Mouse (Mus musculus): ENCODE results near the gene Gm47995. TPM values are rescaled to one million over a fixed set of nuclear protein-coding genes. Genes with fewer than 3 reads are reported as not detected.

Gene Gm47995
- polyA plus RNA-seq, 1 experiment from 2014 or later, result not detected

DNA sequence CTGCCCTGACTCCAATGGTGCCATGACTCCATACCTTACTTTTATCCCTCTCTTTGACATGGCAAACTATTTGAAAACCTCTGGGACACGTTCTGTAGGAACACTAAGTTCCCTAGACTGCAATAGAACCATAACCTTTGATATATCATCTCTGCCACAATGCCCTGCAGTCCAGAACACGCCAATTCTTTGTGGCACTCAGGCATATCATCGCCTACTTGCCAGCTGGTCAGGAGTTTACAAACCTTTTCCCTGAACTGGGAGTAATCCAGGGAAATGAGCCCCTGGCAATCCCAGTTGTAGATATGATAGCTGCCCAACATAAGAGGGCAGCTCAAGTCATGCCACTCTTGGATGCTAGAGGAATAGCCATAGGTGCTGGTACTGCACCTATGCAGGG, 34.1 kb downstream of the Gm47995 start:
- no peak overlapping the region for H3K4me3 ChIP-seq (ENCODE audit: low read depth, low read length)
- H3K9me3 ChIP-seq (ENCODE audit: control insufficient read depth, low read length), result no peaks in the 10 kb centered on the region
- DNase-seq (ENCODE audit: low spot score) (no peak), ATAC-seq (ENCODE audit: insufficient read depth, low FRiP score, low TSS enrichment) (no peak)
- WGBS, result 85% methylated on average over 3 of the region's 3 CpGs
- H3K27me3 ChIP-seq (ENCODE audit: control insufficient read depth, insufficient read depth, low read length), result no peaks in the 10 kb centered on the region
- H3K4me2 ChIP-seq (ENCODE audit: low read depth), result no peak overlapping the region
- no peak overlapping the region for H3K27ac ChIP-seq (ENCODE audit: low read depth, low read length)
- H3K36me3 ChIP-seq (ENCODE audit: control insufficient read depth, insufficient read depth, low read length), result no peaks in the 10 kb centered on the region
- no peak overlapping the region for H3K9ac ChIP-seq (ENCODE audit: low read length)
- no peaks in the 10 kb centered on the region for H3K4me1 ChIP-seq (ENCODE audit: control insufficient read depth, insufficient read depth, low read length)

DNA sequence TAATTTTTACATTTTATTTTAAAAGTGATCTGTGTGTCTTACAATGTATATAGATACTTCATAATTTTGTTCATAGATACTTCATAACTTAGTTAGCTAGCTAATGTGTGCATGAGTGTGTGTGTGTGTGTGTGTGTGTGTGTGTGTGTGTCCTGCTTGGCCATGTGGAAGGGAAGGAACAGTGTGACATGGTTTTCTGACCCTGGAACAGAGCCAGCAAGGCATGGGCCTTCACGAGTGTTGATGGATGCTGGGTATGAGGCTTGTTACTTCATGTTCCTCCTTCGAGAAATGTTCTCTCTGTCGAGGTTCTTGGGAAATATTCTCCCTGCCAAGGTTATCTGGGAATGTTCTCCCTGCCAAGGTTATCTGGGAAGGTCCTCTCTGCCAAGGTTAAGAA, 35.5 kb downstream of the Gm47995 start:
- Histone ChIP-seq H3K27me3 (ENCODE audit: control insufficient read depth, insufficient read depth, low read length) (no peaks in the 10 kb centered on the region), H3K4me2 (ENCODE audit: low read depth) (no peak overlapping the region), H3K27ac (ENCODE audit: low read depth, low read length) (no peak overlapping the region), H3K4me3 (ENCODE audit: low read depth, low read length) (no peak overlapping the region), H3K4me1 (ENCODE audit: control insufficient read depth, insufficient read depth, low read length) (no peaks in the 10 kb centered on the region), H3K9me3 (ENCODE audit: control insufficient read depth, low read length) (no peaks in the 10 kb centered on the region), H3K36me3 (ENCODE audit: control insufficient read depth, insufficient read depth, low read length) (no peaks in the 10 kb centered on the region), H3K9ac (ENCODE audit: low read length) (no peak overlapping the region)
- 85% methylated on average over 3 of the region's 3 CpGs for WGBS
- DNase-seq (ENCODE audit: low spot score) (no peak), ATAC-seq (ENCODE audit: insufficient read depth, low FRiP score, low TSS enrichment) (no peak)

GRCm38 (mm10) chr1:151235574-151235973, 37.3 kb downstream of the Gm47995 start:
- DNase-seq (ENCODE audit: low spot score) (no peak), ATAC-seq (ENCODE audit: insufficient read depth, low FRiP score, low TSS enrichment) (no peak)
- Histone ChIP-seq H3K9ac (ENCODE audit: low read length) (no peak overlapping the region), H3K27me3 (ENCODE audit: control insufficient read depth, insufficient read depth, low read length) (no peaks in the 10 kb centered on the region), H3K4me3 (ENCODE audit: low read depth, low read length) (no peak overlapping the region), H3K9me3 (ENCODE audit: control insufficient read depth, low read length) (no peaks in the 10 kb centered on the region), H3K4me1 (ENCODE audit: control insufficient read depth, insufficient read depth, low read length) (no peaks in the 10 kb centered on the region), H3K27ac (ENCODE audit: low read depth, low read length) (no peak overlapping the region), H3K36me3 (ENCODE audit: control insufficient read depth, insufficient read depth, low read length) (no peaks in the 10 kb centered on the region), H3K4me2 (ENCODE audit: low read depth) (no peak overlapping the region)
- WGBS, result 29% methylated on average over 2 of the region's 2 CpGs

DNA sequence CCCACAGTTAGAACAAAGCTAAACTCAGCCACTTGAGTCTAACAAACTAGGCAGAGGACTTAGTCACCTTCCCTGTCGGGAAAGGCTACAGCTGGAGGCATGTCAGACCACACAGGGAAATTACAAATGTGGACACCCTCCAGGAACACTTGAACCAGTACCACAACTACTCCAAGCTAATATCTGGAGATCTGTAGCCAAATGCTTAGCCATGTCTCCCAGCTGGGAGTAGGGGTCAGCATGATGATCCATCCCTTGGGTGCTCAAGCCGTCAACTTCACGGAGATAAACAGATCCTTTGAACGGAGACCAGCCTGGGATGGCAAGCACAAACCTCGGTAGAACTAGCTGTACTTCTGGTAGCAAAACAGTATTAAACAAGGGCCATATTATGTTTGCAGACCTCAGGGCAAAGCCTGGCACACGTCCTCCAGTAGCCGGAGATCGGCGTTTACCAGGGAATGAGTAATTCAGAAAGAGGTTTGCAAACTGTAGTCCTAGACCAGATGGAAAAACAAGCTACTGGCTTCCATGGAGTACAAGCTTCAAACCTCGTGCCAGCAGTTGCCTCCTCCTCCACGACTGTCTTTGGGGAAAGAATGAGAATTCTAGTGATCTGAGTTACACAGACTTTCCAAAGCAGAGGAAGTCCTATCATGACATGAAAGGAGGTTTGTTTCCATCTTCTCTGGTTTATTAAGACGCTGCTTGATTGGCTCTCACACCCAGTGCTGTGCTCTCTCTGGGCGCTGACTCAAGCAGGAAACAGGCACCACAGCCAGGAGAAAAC, 38.1 kb downstream of the Gm47995 start:
- DNase-seq (ENCODE audit: low spot score) (no peak), ATAC-seq (ENCODE audit: insufficient read depth, low FRiP score, low TSS enrichment) (no peak)
- no peak overlapping the region for H3K27ac ChIP-seq (ENCODE audit: low read depth, low read length)
- no peaks in the 10 kb centered on the region for H3K27me3 ChIP-seq (ENCODE audit: control insufficient read depth, insufficient read depth, low read length)
- WGBS, result 78% methylated on average over 13 of the region's 13 CpGs
- H3K9ac ChIP-seq (ENCODE audit: low read length), result no peak overlapping the region
- H3K9me3 ChIP-seq (ENCODE audit: control insufficient read depth, low read length), result no peaks in the 10 kb centered on the region
- no peaks in the 10 kb centered on the region for H3K4me1 ChIP-seq (ENCODE audit: control insufficient read depth, insufficient read depth, low read length)
- no peak overlapping the region for H3K4me3 ChIP-seq (ENCODE audit: low read depth, low read length)
- H3K4me2 ChIP-seq (ENCODE audit: low read depth), result no peak overlapping the region
- no peaks in the 10 kb centered on the region for H3K36me3 ChIP-seq (ENCODE audit: control insufficient read depth, insufficient read depth, low read length)

DNA sequence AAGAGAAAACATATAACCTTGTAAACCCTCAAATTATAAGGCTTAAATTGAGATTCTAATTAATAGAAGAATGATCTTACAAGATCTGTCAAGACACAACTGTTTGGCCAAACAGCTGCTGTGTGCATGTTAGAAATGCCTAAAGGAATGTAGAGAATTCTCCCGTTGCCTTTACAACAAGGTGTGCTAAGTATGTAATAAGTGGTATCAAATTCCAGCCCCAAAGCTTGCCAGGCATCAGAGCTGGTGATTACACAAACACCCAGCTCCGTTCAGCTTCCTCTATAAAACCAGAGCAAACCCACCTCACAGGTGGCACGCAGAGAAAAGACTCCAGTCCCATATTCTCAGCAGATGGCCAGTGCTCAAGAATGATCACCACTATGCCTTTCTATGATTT, 39.5 kb downstream of the Gm47995 start:
- Histone ChIP-seq H3K9me3 (ENCODE audit: control insufficient read depth, low read length) (no peaks in the 10 kb centered on the region), H3K4me2 (ENCODE audit: low read depth) (no peak overlapping the region), H3K27me3 (ENCODE audit: control insufficient read depth, insufficient read depth, low read length) (no peaks in the 10 kb centered on the region), H3K36me3 (ENCODE audit: control insufficient read depth, insufficient read depth, low read length) (no peaks in the 10 kb centered on the region), H3K4me3 (ENCODE audit: low read depth, low read length) (no peak overlapping the region), H3K27ac (ENCODE audit: low read depth, low read length) (no peak overlapping the region), H3K9ac (ENCODE audit: low read length) (no peak overlapping the region), H3K4me1 (ENCODE audit: control insufficient read depth, insufficient read depth, low read length) (no peaks in the 10 kb centered on the region)
- ATAC-seq (ENCODE audit: insufficient read depth, low FRiP score, low TSS enrichment) (no peak), DNase-seq (ENCODE audit: low spot score) (no peak)
- 80% methylated on average over 3 of the region's 3 CpGs for WGBS

DNA sequence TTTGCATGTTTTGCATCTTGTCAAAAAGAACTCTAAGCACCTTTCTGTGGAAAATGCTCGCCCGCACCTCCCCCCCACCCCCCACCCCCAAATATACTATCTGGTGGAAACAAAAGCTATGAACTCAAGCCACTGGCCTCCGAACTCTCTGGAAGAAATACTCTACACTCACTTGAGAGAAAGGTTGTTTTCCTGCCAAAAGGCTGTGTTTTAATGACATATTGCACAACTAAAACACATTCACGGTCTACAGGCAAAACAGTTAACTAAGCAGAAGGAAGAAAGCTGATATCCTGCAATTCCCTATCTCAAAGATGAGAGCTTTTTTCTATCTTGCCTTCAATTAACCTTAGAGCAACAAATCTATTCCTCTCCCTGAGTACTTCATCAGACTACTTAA, 45.1 kb downstream of the Gm47995 start:
- WGBS, result 91% methylated on average over 4 of the region's 4 CpGs
- Histone ChIP-seq H3K4me1 (ENCODE audit: control insufficient read depth, insufficient read depth, low read length) (no peaks in the 10 kb centered on the region), H3K4me2 (ENCODE audit: low read depth) (no peak overlapping the region), H3K27ac (ENCODE audit: low read depth, low read length) (no peak overlapping the region), H3K9ac (ENCODE audit: low read length) (no peak overlapping the region), H3K9me3 (ENCODE audit: control insufficient read depth, low read length) (no peaks in the 10 kb centered on the region), H3K36me3 (ENCODE audit: control insufficient read depth, insufficient read depth, low read length) (no peaks in the 10 kb centered on the region), H3K27me3 (ENCODE audit: control insufficient read depth, insufficient read depth, low read length) (no peaks in the 10 kb centered on the region), H3K4me3 (ENCODE audit: low read depth, low read length) (no peak overlapping the region)
- no peak for DNase-seq (ENCODE audit: low spot score)
- ATAC-seq (ENCODE audit: insufficient read depth, low FRiP score, low TSS enrichment), result no peak

DNA sequence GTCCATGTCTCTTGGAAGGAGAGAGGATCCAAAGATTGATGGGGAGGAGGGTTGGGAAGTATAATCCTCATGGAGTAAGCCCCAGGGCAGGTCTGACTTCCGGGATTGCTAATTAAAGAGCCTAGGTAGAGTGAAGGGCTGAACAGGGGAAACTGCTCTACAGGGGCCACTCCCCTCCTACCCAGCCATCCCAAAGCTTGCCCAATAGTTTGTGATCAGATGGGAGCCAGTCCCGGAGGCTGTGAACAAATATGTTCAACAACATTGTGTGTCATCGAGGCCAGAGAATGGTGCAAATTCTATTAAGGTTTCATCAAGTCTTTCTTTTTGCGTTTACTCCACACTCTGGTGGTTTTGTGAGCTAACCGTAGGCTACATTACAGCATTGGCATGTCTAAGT, 45.8 kb downstream of the Gm47995 start:
- 89% methylated on average over 5 of the region's 5 CpGs for WGBS
- Histone ChIP-seq H3K4me2 (ENCODE audit: low read depth) (no peak overlapping the region), H3K27me3 (ENCODE audit: control insufficient read depth, insufficient read depth, low read length) (no peaks in the 10 kb centered on the region), H3K4me1 (ENCODE audit: control insufficient read depth, insufficient read depth, low read length) (no peaks in the 10 kb centered on the region), H3K4me3 (ENCODE audit: low read depth, low read length) (no peak overlapping the region), H3K9ac (ENCODE audit: low read length) (no peak overlapping the region), H3K9me3 (ENCODE audit: control insufficient read depth, low read length) (no peaks in the 10 kb centered on the region), H3K27ac (ENCODE audit: low read depth, low read length) (no peak overlapping the region), H3K36me3 (ENCODE audit: control insufficient read depth, insufficient read depth, low read length) (no peaks in the 10 kb centered on the region)
- no peak for ATAC-seq (ENCODE audit: insufficient read depth, low FRiP score, low TSS enrichment)
- no peak for DNase-seq (ENCODE audit: low spot score)

GRCm38 (mm10) chr1:151244761-151245160, 46.5 kb downstream of the Gm47995 start:
- Histone ChIP-seq H3K4me2 (ENCODE audit: low read depth) (no peak overlapping the region), H3K4me3 (ENCODE audit: low read depth, low read length) (no peak overlapping the region), H3K27ac (ENCODE audit: low read depth, low read length) (no peak overlapping the region), H3K4me1 (ENCODE audit: control insufficient read depth, insufficient read depth, low read length) (no peaks in the 10 kb centered on the region), H3K9ac (ENCODE audit: low read length) (no peak overlapping the region), H3K27me3 (ENCODE audit: control insufficient read depth, insufficient read depth, low read length) (no peaks in the 10 kb centered on the region), H3K9me3 (ENCODE audit: control insufficient read depth, low read length) (no peaks in the 10 kb centered on the region), H3K36me3 (ENCODE audit: control insufficient read depth, insufficient read depth, low read length) (no peaks in the 10 kb centered on the region)
- 94% methylated on average over 4 of the region's 4 CpGs for whole genome bisulfite sequencing
- no peak for DNase-seq (ENCODE audit: low spot score)
- no peak for ATAC-seq (ENCODE audit: insufficient read depth, low FRiP score, low TSS enrichment)

DNA sequence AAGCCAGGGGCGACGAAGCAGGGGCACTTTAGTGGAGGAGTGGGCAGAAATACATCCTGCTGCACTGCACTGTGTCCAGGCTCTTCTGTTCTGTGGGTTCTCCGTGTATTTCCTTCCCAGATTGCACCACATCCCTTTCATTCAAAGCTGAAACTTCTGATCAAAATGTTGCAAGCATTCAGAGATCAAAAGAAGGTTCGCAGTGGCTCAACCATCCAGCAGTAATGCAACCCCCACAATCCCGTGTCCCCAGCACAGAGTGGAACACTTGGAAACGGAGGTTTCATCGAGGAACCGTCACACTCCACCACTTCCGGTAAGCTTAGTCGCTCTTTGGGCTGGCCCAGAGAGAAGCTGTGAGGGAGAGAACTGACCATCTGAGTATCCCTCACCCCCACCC, 46.9 kb downstream of the Gm47995 start:
- Histone ChIP-seq H3K36me3 (ENCODE audit: control insufficient read depth, insufficient read depth, low read length) (no peaks in the 10 kb centered on the region), H3K9ac (ENCODE audit: low read length) (no peak overlapping the region), H3K27ac (ENCODE audit: low read depth, low read length) (no peak overlapping the region), H3K4me3 (ENCODE audit: low read depth, low read length) (no peak overlapping the region), H3K4me1 (ENCODE audit: control insufficient read depth, insufficient read depth, low read length) (no peaks in the 10 kb centered on the region), H3K9me3 (ENCODE audit: control insufficient read depth, low read length) (no peaks in the 10 kb centered on the region), H3K27me3 (ENCODE audit: control insufficient read depth, insufficient read depth, low read length) (no peaks in the 10 kb centered on the region), H3K4me2 (ENCODE audit: low read depth) (no peak overlapping the region)
- no peak for DNase-seq (ENCODE audit: low spot score)
- 89% methylated on average over 10 of the region's 10 CpGs for WGBS
- no peak for ATAC-seq (ENCODE audit: insufficient read depth, low FRiP score, low TSS enrichment)

All from neural tube, embryonic 11.5 days (tissue).